Mouse (Mus musculus): ENCODE results near the gene Tspan14.

The Tspan14 gene

DNA sequence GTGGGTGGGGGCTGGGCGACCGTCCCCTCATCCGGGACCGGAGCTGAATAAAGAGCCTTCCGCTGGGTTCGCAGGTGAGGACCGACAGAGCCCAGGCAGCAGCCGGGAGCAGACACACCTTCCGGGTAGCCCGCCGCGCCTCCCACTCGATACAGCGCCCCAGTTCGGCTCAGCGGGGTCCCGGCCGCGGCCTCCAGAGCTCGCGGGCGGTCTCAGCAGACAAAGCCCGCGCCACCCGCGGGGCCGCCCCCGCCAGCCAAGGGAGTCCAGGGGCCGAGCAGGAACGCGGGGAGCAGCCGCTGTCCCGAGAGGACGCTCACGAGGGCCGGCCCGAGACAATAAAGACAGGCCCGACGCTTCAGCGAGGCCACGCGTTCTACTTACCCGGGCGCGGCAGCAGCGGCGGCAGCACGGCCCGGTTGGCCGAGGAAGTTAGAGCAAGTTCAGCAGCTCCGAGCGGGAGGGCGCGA is at the start of gene Tspan14:
Gene Tspan14, minus strand, starts transcription at position 416 of the 470 bp plus-strand sequence.
- DNase-seq (ENCODE audit: low read depth, low spot score): peak; percentile 72

DNA sequence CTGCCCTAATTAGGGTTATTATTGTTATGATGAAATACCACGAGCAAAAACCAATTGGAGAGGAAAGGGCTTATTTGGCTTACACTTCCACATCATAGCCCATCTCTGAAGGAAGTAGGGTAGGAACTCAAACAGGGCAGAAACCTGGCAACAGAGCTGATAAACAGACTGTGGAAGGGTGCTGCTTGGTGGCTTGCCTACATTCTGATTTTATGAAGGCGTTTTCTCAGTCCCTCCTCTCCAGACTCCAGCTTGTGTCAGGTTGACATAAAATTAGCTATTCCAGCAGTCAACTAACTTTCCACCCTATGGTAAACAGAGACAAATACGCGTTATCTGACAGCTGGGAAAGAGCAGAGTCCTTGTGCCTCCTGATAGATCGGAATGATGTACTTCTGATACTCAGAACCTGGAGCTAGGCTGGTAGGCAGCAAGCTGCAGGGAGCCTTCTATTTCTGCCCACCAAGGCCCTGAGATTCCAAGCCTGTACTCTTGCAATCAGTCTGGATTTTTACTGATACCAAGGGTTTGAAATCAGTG is 48.2 kb upstream of the Tspan14 start:
- no peak for DNase-seq (ENCODE audit: low read depth, low spot score)

DNA sequence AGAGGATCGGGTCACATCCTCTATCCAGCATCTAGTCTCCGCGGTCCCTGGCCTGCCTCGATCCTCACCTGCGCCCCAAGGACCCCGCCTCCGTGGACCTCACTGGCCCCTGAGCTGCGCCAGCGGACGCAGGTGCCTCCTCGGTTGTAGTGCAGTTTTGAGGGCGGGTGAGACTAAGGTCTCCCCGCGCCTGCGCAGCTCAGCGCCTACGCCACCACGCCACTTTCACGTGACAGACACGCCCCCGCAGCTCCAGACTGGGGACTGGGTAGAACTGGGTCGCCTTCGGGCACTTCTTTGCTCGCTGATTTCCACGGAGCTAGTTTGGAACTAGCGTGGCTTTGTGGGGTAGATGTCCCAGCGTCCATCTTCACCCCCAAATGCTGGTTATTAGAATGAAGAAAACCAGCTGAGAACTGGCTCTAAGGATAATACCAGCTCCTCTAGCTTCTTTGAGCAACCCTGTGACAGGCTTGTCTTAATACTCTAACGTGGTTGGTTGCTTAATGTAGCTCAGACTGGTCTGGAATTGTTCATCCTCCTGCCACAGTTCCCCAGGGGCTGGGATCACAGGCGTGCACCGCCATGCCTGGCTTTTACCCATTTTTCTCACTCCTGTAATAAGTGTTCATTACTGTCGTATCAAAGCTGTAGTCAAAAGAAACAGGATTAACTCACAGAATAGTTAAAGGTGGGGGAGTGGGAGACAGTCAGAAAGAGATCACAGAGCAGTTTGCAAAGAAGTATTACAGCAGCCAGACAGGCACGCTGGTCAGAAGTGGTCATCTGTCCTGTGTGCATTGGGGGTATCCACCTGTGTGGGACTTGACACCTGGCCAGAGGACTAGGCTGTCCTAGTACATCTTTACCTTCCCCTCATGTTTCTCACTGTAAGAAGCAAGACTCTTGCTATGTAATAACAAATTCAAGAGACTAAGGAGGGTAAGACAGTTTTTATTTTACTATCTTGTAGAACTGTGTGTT is 47.3 kb upstream of the Tspan14 start, which contains the start of gene Fam213a:
Gene Fam213a, minus strand, starts transcription at position 159 of the 984 bp plus-strand sequence.
- peak; percentile 92 for DNase-seq (ENCODE audit: low read depth, low spot score)

DNA sequence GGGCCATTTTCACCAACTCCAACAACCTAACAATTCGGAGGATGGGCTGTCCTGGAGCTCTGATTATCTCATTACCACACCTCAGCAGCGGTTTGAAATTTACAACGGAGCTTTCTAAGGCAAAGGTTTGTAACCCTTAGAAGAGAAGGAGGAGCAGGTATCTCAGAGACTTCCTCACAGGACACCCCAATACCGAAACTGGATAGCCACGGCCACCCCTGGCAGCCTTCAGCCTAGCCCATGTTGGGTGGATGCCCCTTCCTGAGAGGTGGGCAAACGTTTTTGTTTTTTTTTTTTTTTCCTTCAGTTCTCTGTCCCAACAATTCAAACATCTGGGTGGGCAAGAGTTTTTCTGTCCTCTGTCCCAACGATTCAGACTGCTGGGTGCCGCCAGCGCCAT is 46.5 kb upstream of the Tspan14 start:
- DNase-seq (ENCODE audit: low read depth, low spot score): no peak

DNA sequence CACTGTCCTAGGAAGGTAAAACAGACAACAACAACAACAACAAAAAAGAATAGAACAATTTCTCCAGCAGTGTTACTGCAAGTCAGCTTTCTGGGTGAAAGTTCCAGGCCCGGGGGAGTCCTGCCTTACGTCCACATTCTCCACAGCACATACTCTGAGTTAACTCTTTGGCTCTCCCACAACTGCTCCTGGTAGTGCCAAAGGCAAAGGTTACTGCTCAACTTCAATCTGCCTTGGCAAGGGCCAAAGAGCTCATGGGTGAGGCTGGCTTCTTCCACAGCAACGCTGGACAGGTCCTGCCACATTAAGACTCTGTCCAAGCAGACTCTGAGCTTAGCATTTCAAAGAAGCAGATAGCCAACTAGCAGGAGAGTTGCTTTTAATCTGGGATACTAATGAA is 45.3 kb upstream of the Tspan14 start:
- DNase-seq (ENCODE audit: low read depth, low spot score): no peak

DNA sequence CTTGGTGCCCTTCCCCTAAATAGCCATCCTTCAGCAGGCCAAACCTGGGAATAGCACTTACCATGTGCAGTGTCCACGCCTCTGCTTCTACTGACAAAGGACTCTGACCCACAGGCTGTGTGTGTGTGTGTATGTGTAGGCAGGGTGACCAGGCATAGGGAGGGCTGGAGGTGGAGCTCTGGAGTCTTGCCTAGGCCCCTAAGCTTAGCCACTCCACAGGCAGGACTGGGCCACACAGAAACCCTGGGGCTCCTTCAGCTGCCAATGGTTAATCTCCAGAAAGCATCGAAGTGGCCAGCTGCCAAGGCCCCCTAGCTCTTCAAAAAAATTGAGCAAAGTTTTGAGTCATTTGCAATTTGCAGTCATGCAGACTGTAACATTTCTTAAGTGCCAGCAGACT is 41.5 kb upstream of the Tspan14 start:
- no peak for DNase-seq (ENCODE audit: low read depth, low spot score)

DNA sequence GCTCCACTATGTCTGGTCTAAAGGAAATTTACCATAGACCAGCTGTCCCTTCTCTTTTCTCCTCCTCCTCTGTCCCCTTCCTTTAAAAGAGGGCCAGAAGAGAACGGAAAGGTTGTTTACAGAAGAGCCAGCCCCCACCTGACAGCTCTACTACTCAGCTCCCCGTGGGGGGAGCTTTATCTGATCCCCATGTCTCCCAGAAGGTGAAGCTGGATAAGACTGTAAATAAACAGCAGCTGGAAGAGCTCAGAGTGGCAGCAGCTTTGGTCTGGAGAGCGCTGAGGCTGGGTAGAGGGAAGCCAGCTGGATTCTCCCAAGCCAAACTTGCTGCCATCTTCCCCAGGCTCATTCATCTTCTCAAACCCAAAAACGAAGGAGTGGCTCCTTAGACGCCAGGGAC is 41.0 kb upstream of the Tspan14 start:
- DNase-seq (ENCODE audit: low read depth, low spot score): no peak

DNA sequence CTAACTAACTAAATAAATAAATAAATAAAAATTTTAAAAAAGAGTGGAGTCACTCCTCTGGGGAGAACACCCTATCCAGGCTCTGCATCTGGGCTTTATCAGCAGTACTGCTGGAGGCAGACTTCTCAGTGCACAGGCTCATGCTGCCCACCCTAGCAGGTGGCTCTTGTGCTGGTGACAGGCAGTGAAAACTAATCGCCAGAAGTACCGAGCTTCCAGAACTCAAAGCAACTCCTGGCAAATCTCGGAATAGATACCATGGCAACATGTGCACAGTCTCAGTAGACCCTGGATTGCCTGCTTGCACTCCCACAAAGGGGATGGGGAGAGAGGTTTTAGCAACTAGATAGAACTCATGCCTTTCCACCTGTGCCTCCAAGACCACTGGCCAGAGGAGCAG is 40.3 kb upstream of the Tspan14 start:
- DNase-seq (ENCODE audit: low read depth, low spot score): no peak

DNA sequence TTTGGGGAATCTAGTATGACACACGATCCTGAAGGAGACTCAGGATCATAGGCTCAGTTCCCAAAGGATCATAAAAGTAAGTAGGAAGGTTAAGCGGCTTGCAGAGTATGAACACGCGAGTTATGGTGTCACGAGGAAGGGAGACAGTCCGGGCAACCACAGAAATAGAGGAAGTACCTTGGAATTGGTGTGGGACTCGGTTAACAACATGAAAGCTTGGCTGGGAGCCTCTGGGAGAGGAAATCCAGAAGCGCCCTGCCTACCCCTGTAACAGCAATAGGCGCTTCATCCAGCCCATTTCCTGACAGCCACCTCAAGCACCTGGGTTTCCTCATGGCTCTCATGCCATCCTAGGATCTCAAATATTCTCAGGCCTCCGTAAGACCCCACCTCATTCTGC is 39.7 kb upstream of the Tspan14 start:
- DNase-seq (ENCODE audit: low read depth, low spot score): no peak

DNA sequence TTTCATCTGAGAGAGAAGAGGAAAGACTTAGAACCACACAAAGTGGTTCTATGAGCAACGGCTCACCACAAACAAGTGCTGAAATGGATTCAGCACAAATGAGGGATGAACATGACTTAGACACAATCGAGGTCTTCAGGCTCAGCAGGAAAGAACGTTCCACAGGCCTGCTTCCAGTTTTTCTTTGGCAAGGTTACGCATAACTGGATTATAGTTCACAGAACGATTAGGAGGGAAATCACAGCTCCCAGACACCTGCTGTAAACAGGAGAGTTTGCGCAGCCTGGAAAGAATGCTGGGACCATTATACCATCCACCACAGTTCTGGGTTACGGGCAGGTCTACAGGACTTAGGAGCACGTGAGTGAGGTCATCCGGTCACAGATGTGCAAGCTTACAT is 39.1 kb upstream of the Tspan14 start:
- no peak for DNase-seq (ENCODE audit: low read depth, low spot score)

DNA sequence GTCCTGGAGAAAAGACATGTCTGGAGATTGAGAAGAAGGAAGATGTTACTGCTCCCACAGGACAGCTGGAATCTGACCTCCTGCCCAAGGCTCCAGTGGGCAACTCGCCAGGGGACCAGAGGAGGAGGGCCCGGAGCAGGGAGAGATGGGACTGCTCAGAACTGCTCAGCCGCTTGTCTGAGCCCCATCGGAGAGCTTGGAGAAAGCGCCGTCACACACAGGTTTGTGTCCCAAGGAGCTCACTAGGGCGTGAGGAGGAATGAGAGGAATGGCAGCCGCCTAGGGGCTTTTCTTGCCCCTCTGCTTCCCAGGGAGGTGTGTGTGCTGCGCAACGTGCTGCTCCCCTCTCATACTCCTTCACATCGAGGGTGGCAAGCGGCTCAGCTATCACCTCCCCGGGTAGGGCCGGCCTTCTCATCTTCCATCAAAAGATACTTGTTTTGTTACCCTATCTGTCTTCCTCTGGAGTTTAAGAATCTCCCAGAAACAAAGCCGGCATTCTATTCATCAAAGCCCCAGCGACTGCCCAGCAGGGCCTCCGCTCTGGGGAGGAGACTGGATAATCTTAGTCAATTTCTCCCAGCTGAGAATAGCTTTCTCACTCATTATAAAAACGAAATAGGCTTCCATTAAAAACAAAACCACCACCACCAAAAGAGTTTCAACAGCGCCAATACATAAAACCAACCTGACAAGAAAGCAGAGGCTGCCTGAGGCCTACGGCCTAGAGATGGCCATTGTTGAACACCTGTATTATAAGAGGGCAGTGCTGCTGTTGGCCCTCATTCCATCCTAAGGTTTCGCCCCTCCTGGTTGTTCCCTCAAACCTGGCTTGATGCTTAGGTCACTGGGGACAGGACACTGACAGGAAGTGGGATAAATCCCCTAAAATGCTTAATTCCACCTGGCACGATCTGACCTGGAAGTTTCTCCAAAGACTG is 37.9 kb upstream of the Tspan14 start:
- no peak for DNase-seq (ENCODE audit: low read depth, low spot score)

DNA sequence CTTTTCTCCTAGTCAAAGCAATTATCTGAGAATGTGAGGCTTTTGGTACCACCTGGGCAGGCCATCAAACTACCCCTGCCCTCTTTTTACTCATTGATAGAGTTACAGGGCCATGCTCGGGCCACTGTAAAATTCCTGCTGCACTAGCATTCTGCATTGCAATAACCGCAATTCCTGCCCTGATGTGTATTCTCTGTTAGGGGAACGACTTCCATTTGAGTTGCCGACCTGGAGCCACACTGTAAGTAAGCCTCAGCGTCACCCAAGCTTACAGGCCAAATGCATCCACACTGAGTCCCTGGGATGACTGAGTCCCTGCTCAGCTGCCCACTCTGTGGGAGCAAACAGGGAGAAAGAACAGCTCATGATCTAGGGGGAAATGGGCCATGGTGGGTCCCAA is 35.0 kb upstream of the Tspan14 start:
- no peak for DNase-seq (ENCODE audit: low read depth, low spot score)

DNA sequence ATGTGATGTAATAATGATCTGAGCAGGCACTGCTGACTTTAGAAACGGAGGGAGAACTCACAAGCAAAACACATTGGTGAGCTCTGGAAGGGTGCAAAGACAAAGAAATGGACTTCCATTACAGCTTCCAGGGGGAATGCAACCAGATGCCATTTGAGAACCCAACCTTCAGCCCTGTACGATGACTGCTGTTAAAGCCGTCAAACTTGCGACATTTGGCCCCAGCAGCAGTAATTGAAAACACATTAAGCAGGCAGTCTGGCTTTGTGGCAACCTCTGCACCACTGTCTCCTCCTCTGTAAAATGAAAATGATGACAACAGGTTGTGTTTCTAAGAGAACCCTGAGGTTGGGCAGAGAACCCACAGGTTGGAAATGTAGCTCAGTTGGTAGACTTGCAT is 34.2 kb upstream of the Tspan14 start:
- no peak for DNase-seq (ENCODE audit: low read depth, low spot score)

DNA sequence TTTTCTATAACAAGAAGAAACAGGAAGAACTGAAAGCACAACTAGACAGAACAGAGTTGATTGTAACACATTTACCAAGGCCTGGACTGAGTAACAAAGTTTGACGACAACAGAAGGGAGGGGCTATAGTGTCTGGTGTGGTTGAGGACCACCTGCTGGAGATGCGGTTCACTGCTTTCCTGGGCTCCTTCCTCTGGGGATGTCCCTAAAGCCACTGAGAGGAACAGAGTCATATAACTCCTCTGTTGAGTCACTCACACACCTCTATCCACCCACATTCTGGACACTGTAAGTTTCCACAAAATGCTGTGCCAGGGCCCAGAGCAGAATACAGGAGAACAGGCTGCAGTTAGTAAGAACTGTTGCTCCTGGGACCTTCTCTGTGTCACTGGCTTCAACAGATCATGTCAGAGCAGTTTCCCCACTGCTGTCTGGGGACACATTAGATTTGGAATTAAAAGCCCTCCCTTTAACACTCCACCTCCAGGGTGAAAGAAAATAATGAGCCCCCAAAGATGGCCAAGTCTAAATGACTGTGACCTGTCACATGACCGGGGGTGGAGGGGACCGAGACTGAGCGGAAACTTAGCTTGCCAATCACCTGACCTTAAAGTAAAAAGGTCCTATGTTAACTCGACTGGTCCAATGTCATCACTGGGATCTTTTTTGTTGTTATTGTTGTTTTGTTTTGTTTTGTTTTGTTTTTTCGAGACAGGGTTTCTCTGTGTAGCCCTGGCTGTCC is 33.5 kb upstream of the Tspan14 start:
- DNase-seq (ENCODE audit: low read depth, low spot score): peak; percentile 74

DNA sequence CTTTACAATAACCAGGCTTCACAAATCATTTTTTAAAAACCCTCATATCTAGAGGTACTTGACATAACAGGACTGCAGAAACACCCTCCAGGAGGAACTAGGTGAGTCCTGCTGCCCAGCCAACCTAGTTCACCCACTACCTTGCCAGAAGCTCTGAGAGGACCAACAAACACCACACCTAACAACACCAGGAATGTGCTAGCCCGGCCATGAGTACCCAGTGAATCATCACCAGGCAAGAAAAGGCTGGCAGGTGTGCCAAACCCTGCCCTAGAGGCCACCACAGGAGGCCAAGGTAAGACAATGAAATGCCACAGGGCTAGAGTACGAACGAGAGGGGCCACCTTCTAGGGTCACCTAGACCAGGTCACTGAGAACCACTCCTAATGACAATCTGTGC is 29.6 kb upstream of the Tspan14 start:
- DNase-seq (ENCODE audit: low read depth, low spot score): no peak

DNA sequence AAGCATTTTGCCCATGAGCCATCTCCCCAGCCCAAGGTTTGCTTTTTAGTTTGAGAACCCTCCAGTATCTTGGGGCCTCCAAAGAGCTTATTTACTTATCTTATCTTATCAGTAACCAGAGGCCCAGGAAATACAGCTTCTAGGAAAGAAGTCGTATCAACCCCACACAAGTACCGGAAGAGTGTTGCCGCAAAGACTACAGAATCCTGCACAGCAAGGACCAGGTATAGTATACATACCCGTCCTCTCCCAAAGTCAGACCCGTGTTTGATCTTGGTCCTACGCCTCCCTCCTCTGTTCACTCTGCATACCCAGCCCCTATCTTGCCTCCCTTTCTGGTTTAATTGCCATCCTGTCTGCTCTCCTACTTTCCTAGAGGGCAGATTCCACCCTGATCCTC is 25.9 kb upstream of the Tspan14 start:
- DNase-seq (ENCODE audit: low read depth, low spot score): peak; percentile 48

DNA sequence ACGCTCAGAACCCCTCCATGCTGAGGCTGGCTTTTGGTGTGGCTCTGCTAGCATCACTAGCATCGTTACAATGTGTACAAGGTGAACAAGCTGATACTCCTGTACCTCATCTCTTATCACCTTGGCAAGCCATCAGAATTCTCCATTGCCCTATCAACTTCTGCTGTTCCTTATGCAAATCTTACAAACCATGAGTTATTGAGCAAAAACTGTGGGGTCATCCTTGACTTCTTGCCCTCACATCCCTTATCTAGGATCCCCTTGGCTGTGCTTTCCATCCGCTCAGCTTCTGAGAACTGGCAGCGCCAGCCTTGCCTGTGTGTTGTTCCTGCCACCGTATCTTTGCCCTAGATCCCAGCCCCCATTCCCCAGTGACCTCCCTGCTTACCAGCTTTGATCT is 22.2 kb upstream of the Tspan14 start:
- no peak for DNase-seq (ENCODE audit: low read depth, low spot score)

DNA sequence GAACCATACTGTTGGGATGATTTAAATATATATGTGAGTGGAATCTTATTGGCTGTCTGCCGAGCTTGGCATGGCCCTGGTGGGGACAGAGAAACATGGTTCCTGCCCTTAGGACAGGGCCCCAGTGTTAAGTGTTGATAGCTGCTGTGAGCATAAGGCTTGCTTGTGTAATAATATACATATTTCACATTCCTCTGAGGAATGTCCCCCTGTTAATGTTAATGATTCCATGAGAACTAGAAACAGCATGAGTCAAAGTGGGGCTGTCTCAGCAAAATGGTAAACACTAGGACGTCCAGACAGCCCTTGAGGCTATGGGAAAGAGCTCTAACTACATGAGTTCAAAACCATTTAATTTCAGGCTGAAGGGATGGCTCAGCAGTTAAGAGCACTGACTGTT is 20.6 kb upstream of the Tspan14 start:
- DNase-seq (ENCODE audit: low read depth, low spot score): no peak

DNA sequence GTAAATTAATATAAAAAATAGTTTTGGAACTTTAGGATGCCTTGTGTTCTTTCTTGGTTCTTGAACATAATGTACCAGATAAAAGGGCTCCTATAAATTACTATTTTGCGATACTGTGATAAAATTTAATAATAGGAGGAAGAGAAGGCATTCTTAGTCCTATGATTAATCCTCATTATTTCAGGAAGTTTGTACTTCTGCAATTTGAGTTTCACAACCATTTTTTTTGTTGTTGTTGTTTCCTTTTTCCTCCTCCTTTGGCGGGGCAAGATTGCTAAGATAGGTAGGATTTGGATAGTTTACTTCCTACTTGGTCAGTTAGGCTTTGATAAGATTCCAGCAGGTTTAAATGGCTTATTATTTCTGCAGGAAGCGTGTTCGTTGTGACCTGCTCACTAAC is 19.0 kb upstream of the Tspan14 start:
- DNase-seq (ENCODE audit: low read depth, low spot score): no peak

DNA sequence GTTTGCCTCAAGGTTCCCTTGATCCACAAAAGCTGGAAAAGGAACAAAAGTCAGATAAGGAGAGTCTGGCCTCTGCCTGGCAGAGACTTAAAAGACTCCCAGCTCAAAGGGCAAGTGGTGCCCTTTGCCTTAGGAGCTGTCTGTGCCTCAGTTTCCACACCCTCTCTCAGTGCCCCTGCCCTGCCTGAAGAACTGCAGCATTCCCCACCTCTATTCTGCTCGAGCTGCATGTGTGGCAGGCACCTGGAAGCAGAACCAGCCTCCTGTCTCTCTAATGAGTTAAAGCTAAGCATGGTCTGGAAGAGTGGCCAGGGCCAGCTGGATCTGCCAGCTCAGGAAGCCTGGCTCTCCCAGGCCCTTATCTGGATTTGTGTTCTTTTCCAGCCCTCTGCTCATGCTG is 13.1 kb upstream of the Tspan14 start:
- DNase-seq (ENCODE audit: low read depth, low spot score): no peak

DNA sequence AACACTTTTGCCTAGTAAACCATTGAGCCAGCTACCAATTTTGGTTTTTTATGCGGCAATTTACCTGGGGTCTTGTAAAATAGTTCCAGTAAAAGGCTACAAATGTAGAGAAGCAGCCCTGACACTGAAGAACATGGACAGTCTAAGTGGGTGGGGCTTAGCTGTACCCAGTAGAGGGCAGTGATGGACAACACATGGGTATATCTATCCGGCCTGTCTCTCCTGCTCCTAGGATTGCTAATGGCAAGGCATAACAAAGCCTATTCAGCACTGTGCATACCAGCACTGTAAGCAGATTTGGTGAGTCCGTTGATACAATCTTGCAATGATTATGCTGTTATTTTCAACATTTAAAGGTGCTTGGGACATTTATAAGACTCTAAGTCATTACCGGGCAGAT is 12.4 kb upstream of the Tspan14 start:
- DNase-seq (ENCODE audit: low read depth, low spot score): no peak

Data from CD4-positive helper T cell, adult 2 months (primary cell).